Mouse (Mus musculus): ENCODE measurements around the gene Pdzd2. TPM values are rescaled to one million over a fixed set of nuclear protein-coding genes. Genes with fewer than 3 reads are reported as not detected.

Pdzd2 gene
- polyA plus RNA-seq, 1 experiment from 2014 or later = 3.3 TPM

DNA sequence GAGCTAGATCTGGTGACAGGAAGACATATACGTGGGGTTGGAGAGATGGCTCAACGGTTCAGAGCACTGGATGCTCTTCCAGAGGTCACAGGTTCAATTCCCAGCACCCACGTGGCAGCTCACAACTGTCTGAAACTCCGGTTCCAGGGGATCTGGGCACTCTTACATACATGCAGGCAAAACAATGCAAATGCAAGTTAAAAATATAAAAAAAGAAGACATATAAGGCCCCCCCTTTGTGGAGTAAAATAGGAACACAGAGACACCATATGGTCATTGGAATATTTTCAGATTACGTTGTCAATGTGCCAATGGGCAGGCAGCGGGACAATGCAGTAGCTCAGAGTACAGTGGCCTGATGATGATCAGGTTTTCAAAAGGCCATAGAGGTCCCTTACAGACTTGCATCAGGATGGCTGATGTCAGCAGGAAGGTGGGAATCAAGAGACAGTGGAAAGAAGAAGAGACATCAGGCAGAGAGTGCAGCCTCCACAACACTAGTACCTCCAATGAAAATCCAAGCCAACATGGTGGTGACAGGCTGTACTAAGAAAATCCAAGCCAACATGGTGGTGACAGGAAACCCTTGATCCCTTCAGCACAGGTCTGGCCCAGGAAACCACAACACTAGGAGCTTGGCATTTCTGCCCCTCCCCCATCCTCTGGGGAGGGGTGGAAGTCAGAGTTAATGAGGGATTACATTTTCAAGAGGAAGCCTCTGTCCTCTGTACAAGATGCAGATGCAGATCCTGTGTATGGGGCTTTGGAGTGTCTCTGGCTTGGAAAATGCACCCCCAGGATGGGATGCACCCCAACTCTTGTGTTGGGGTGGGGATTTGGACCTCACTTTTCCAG, 287.4 kb downstream of the Pdzd2 start:
- H3K9me3 ChIP-seq (replicated peaks; ENCODE audit: control insufficient read depth, low read length) = no peaks in the 10 kb centered on the region
- H3K27ac ChIP-seq (ENCODE audit: low read depth, low read length) = no peak overlapping the region
- H3K27me3 ChIP-seq (replicated peaks; ENCODE audit: control insufficient read depth, insufficient read depth, low read length) = no peaks in the 10 kb centered on the region
- 84% methylated on average over 6 of the region's 6 CpGs for WGBS
- H3K9ac ChIP-seq (ENCODE audit: low read length) = no peak overlapping the region
- 0 out of 2 replicates have a peak, but pooled peaks cover 2% of the 10 kb centered on the region for H3K4me1 ChIP-seq (ENCODE audit: control insufficient read depth, insufficient read depth, low read length)
- H3K36me3 ChIP-seq (ENCODE audit: control insufficient read depth, insufficient read depth, low read length) = no peaks in the 10 kb centered on the region
- no peak for ATAC-seq
- no peak for DNase-seq (ENCODE audit: low spot score)
- H3K4me3 ChIP-seq (ENCODE audit: low read depth, low read length) = no peak overlapping the region
- H3K4me2 ChIP-seq (ENCODE audit: low read length) = no peak overlapping the region

DNA sequence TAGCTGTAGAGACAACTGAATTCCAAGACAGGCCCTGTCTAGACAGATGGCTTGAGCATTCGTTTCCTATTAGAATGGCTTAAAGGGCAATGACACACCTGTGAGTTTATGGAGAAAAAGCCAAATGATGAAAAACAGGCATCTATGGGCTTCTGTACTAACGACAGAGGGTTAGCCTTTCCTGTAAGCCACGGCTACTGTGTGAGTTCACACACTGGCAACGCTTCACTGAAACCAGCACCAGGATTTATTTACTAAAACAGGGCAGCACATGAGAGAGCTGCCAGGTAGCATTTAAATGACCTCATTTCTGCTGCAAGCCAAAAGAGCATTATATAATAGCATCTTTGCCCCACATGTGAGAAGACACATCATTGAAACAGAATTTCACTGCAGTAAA, 288.3 kb downstream of the Pdzd2 start:
- no peak overlapping the region for H3K27ac ChIP-seq (ENCODE audit: low read depth, low read length)

GRCm38 (mm10) chr15:12450790-12451189, 288.9 kb downstream of the Pdzd2 start:
- H3K9ac ChIP-seq (ENCODE audit: low read length) = no peak overlapping the region
- ATAC-seq (no peak), DNase-seq (ENCODE audit: low spot score) (no peak)
- no peak overlapping the region for H3K4me2 ChIP-seq (ENCODE audit: low read length)
- 0 out of 2 replicates have a peak, but pooled peaks cover 2% of the 10 kb centered on the region for H3K4me1 ChIP-seq (ENCODE audit: control insufficient read depth, insufficient read depth, low read length)
- H3K9me3 ChIP-seq (replicated peaks; ENCODE audit: control insufficient read depth, low read length) = no peaks in the 10 kb centered on the region
- H3K27ac ChIP-seq (ENCODE audit: low read depth, low read length) = no peak overlapping the region
- H3K27me3 ChIP-seq (replicated peaks; ENCODE audit: control insufficient read depth, insufficient read depth, low read length) = no peaks in the 10 kb centered on the region
- 91% methylated on average over 6 of the region's 6 CpGs for WGBS
- H3K36me3 ChIP-seq (ENCODE audit: control insufficient read depth, insufficient read depth, low read length) = no peaks in the 10 kb centered on the region
- H3K4me3 ChIP-seq (ENCODE audit: low read depth, low read length) = no peak overlapping the region

More for the DNA sequence above, 288.3 kb downstream of the Pdzd2 start:
- no peaks in the 10 kb centered on the region for H3K27me3 ChIP-seq (replicated peaks; ENCODE audit: control insufficient read depth, insufficient read depth, low read length)
- 0 out of 2 replicates have a peak, but pooled peaks cover 2% of the 10 kb centered on the region for H3K4me1 ChIP-seq (ENCODE audit: control insufficient read depth, insufficient read depth, low read length)
- H3K9ac ChIP-seq (ENCODE audit: low read length) = no peak overlapping the region
- no peaks in the 10 kb centered on the region for H3K36me3 ChIP-seq (ENCODE audit: control insufficient read depth, insufficient read depth, low read length)
- DNase-seq (ENCODE audit: low spot score) = no peak
- 74% methylated on average over 4 of the region's 4 CpGs for WGBS
- no peaks in the 10 kb centered on the region for H3K9me3 ChIP-seq (replicated peaks; ENCODE audit: control insufficient read depth, low read length)
- no peak overlapping the region for H3K4me2 ChIP-seq (ENCODE audit: low read length)
- no peak overlapping the region for H3K4me3 ChIP-seq (ENCODE audit: low read depth, low read length)
- no peak for ATAC-seq

DNA sequence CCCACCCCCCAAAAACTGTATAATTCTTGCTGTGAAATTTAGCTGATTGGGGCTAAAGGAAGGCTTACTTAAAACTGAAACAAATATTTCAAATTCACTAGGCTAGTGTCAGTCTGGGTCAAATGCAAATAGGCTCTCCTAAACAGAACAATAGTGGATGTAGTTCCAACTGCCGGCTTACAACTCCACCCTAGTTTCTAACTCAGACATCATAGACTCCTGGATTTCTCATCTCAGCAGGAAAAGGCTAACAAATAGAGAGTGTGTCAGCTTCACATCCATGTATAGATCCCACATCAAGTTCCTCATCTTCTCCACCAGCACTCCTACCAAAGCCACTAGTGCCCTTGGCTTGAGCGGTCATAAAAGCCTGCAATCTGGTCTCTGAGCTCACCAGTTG, 290.4 kb downstream of the Pdzd2 start:
- 79% methylated on average over 2 of the region's 2 CpGs for WGBS
- Histone ChIP-seq H3K27me3 (replicated peaks; ENCODE audit: control insufficient read depth, insufficient read depth, low read length) (no peaks in the 10 kb centered on the region), H3K4me1 (ENCODE audit: control insufficient read depth, insufficient read depth, low read length) (0 out of 2 replicates have a peak, but pooled peaks cover 2% of the 10 kb centered on the region), H3K27ac (ENCODE audit: low read depth, low read length) (no peak overlapping the region), H3K36me3 (ENCODE audit: control insufficient read depth, insufficient read depth, low read length) (no peaks in the 10 kb centered on the region), H3K9me3 (replicated peaks; ENCODE audit: control insufficient read depth, low read length) (no peaks in the 10 kb centered on the region), H3K4me2 (ENCODE audit: low read length) (no peak overlapping the region), H3K9ac (ENCODE audit: low read length) (no peak overlapping the region), H3K4me3 (ENCODE audit: low read depth, low read length) (no peak overlapping the region)
- DNase-seq (ENCODE audit: low spot score) (no peak), ATAC-seq (no peak)

- no peaks in the 10 kb centered on the region for H3K27me3 ChIP-seq (replicated peaks; ENCODE audit: control insufficient read depth, insufficient read depth, low read length)
- no peak overlapping the region for H3K9ac ChIP-seq (ENCODE audit: low read length)
- no peak overlapping the region for H3K4me2 ChIP-seq (ENCODE audit: low read length)
- H3K4me3 ChIP-seq (ENCODE audit: low read depth, low read length) = no peak overlapping the region
- 91% methylated on average over 10 of the region's 10 CpGs for WGBS
- H3K36me3 ChIP-seq (ENCODE audit: control insufficient read depth, insufficient read depth, low read length) = no peaks in the 10 kb centered on the region
- no peak for ATAC-seq
- no peak for DNase-seq (ENCODE audit: low spot score)
- H3K4me1 ChIP-seq (ENCODE audit: control insufficient read depth, insufficient read depth, low read length) = 0 out of 2 replicates have a peak, but pooled peaks cover 2% of the 10 kb centered on the region
- no peaks in the 10 kb centered on the region for H3K9me3 ChIP-seq (replicated peaks; ENCODE audit: control insufficient read depth, low read length)
- no peak overlapping the region for H3K27ac ChIP-seq (ENCODE audit: low read depth, low read length)
These were observed 292.7 kb downstream of the Pdzd2 start for GRCm38 (mm10) chr15:12447021-12447434.

- Histone ChIP-seq H3K4me2 (ENCODE audit: low read length) (no peak overlapping the region), H3K36me3 (ENCODE audit: control insufficient read depth, insufficient read depth, low read length) (no peaks in the 10 kb centered on the region), H3K4me3 (ENCODE audit: low read depth, low read length) (no peak overlapping the region), H3K4me1 (ENCODE audit: control insufficient read depth, insufficient read depth, low read length) (no peaks in the 10 kb centered on the region), H3K9me3 (replicated peaks; ENCODE audit: control insufficient read depth, low read length) (no peaks in the 10 kb centered on the region), H3K27ac (ENCODE audit: low read depth, low read length) (no peak overlapping the region), H3K27me3 (replicated peaks; ENCODE audit: control insufficient read depth, insufficient read depth, low read length) (no peaks in the 10 kb centered on the region), H3K9ac (ENCODE audit: low read length) (no peak overlapping the region)
- no peak for ATAC-seq
- DNase-seq (ENCODE audit: low spot score) = no peak
- WGBS = 55% methylated on average over 5 of the region's 5 CpGs
These were observed 295.2 kb downstream of the Pdzd2 start for GRCm38 (mm10) chr15:12444551-12444950.

DNA sequence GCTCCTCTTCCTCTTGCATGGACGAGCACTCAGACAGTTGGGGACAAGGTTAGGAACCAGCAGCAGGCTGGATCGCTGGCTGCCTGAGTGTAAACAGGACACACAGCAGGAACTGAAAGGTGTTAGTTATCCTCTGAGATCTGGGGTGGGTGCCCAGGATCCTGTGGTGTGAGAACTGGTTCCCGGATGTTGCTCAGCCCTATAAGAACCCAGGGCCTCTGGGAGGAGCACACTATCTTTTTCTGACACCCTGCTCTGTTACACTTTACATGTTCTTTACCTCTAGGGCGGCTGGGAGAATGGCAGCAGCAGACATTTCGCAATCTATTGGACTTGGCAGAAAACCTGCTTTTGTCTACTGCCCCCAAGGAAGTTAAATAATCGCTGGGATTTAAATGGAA, 300.4 kb downstream of the Pdzd2 start:
- H3K27ac ChIP-seq (ENCODE audit: low read depth, low read length) = no peak overlapping the region
- H3K9ac ChIP-seq (ENCODE audit: low read length) = no peak overlapping the region
- no peak overlapping the region for H3K4me3 ChIP-seq (ENCODE audit: low read depth, low read length)
- no peak overlapping the region for H3K4me2 ChIP-seq (ENCODE audit: low read length)
- no peak for ATAC-seq
- H3K9me3 ChIP-seq (replicated peaks; ENCODE audit: control insufficient read depth, low read length) = no peaks in the 10 kb centered on the region
- no peaks in the 10 kb centered on the region for H3K36me3 ChIP-seq (ENCODE audit: control insufficient read depth, insufficient read depth, low read length)
- no peak for DNase-seq (ENCODE audit: low spot score)
- no peaks in the 10 kb centered on the region for H3K27me3 ChIP-seq (replicated peaks; ENCODE audit: control insufficient read depth, insufficient read depth, low read length)
- H3K4me1 ChIP-seq (ENCODE audit: control insufficient read depth, insufficient read depth, low read length) = no peaks in the 10 kb centered on the region
- 59% methylated on average over 6 of the region's 6 CpGs for WGBS

DNA sequence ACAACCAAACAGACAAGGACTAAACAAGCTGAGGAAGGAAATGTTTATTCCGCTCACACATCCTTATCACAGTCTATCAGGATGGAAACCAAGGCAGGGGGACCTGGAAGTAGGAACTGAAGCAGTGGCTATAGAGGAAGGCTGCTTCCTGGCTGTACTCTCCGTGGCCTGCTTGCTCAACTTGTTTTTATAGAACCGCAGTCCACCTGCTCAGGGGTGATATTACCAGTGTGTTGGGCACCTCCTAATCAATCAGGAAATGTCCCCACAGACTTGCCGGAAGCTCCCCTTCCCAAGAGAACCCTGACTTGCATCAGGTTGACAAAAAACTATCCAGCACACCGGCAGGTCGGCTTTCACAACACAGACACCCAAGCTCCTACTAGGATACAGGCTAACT, 301.0 kb downstream of the Pdzd2 start:
- no peaks in the 10 kb centered on the region for H3K4me1 ChIP-seq (ENCODE audit: control insufficient read depth, insufficient read depth, low read length)
- no peak overlapping the region for H3K9ac ChIP-seq (ENCODE audit: low read length)
- no peak overlapping the region for H3K4me3 ChIP-seq (ENCODE audit: low read depth, low read length)
- no peak for ATAC-seq
- H3K27me3 ChIP-seq (replicated peaks; ENCODE audit: control insufficient read depth, insufficient read depth, low read length) = no peaks in the 10 kb centered on the region
- WGBS = 89% methylated on average over 6 of the region's 6 CpGs
- H3K36me3 ChIP-seq (ENCODE audit: control insufficient read depth, insufficient read depth, low read length) = no peaks in the 10 kb centered on the region
- DNase-seq (ENCODE audit: low spot score) = no peak
- no peak overlapping the region for H3K4me2 ChIP-seq (ENCODE audit: low read length)
- H3K9me3 ChIP-seq (replicated peaks; ENCODE audit: control insufficient read depth, low read length) = no peaks in the 10 kb centered on the region
- H3K27ac ChIP-seq (ENCODE audit: low read depth, low read length) = no peak overlapping the region

- H3K4me1 ChIP-seq (ENCODE audit: control insufficient read depth, insufficient read depth, low read length) = no peaks in the 10 kb centered on the region
- no peaks in the 10 kb centered on the region for H3K9me3 ChIP-seq (replicated peaks; ENCODE audit: control insufficient read depth, low read length)
- H3K36me3 ChIP-seq (ENCODE audit: control insufficient read depth, insufficient read depth, low read length) = no peaks in the 10 kb centered on the region
- no peak overlapping the region for H3K4me3 ChIP-seq (ENCODE audit: low read depth, low read length)
- H3K4me2 ChIP-seq (ENCODE audit: low read length) = no peak overlapping the region
- ATAC-seq (no peak), DNase-seq (ENCODE audit: low spot score) (no peak)
- H3K9ac ChIP-seq (ENCODE audit: low read length) = no peak overlapping the region
- H3K27me3 ChIP-seq (replicated peaks; ENCODE audit: control insufficient read depth, insufficient read depth, low read length) = no peaks in the 10 kb centered on the region
- H3K27ac ChIP-seq (ENCODE audit: low read depth, low read length) = no peak overlapping the region
- WGBS = 82% methylated on average over 11 of the region's 11 CpGs
These were observed 301.6 kb downstream of the Pdzd2 start for GRCm38 (mm10) chr15:12438081-12438480.

Measured in forebrain, embryonic 14.5 days (tissue).